In the genomic region with DNA sequence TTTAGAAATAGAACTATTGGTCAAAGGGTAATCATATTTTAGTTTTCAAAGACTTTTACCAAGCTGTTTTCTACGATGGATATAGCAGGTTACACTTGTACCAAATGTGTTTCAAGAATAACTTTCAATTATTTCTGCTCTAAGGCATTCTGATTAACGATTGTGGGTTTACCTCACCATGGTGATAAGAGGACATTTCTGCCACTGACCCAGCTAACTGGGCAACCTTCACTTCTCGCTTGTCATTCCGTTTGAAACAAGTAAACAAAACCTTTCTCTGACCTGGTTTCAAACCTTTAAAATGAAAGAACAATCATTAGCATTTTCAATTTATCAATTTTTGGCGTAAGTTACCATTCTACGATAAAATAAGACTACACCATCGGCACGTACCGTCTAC, we compare ENCODE assay signal across 31 mouse cellular contexts. TPM values are rescaled to one million over a fixed set of nuclear protein-coding genes. Genes with fewer than 3 reads are reported as not detected.
"Had no signal": no experiment of that assay in that cellular context is flagged by ENCODE, and none has a peak within 500 bp of the region (broad histone marks: within the 10 kb centered on the region; RNA-seq: fewer than 3 reads in every experiment).

No protein-coding gene starts in this region.

- H3K9ac ChIP-seq: embryonic facial prominence, embryonic 12.5 days; embryonic facial prominence, embryonic 13.5 days; embryonic facial prominence, embryonic 15.5 days; forebrain, embryonic 12.5 days; forebrain, embryonic 13.5 days; forebrain, embryonic 15.5 days; forebrain, postnatal 0 days had no signal

- DNase-seq: cerebellum, adult 8-10 months; cerebellum, adult 9-10 months; cerebellum, adult 9-11 months; cerebellum, postnatal 10 days; cerebellum, postnatal 14 days; cerebellum, postnatal 25 days; cerebellum, postnatal 36 days; embryo, embryonic 11 days; forebrain, postnatal 0 days; gastrocnemius, adult 2 months; gastrocnemius, postnatal 10 days; gastrocnemius, postnatal 14 days; gastrocnemius, postnatal 25 days; gastrocnemius, postnatal 36 days; heart, adult 11 months; heart, adult 18-20 months; heart, adult 2 months had no signal

- H3K27me3 ChIP-seq: embryonic facial prominence, embryonic 12.5 days; embryonic facial prominence, embryonic 13.5 days; embryonic facial prominence, embryonic 15.5 days; forebrain, embryonic 12.5 days; forebrain, embryonic 13.5 days; forebrain, embryonic 15.5 days had no signal

- H3K4me3 ChIP-seq: embryonic facial prominence, embryonic 10.5 days; embryonic facial prominence, embryonic 12.5 days; embryonic facial prominence, embryonic 13.5 days; embryonic facial prominence, embryonic 15.5 days; erythroblast, embryonic 14.5 days; forebrain, embryonic 10.5 days; forebrain, embryonic 12.5 days; forebrain, embryonic 13.5 days; forebrain, embryonic 15.5 days; gastrocnemius, adult 2 months; heart, adult 2 months had no signal

- H3K9me3 ChIP-seq: embryonic facial prominence, embryonic 10.5 days; embryonic facial prominence, embryonic 12.5 days; embryonic facial prominence, embryonic 13.5 days; embryonic facial prominence, embryonic 15.5 days; forebrain, embryonic 10.5 days; forebrain, embryonic 12.5 days; forebrain, embryonic 13.5 days; forebrain, embryonic 15.5 days had no signal

- H3K27ac ChIP-seq: embryonic facial prominence, embryonic 10.5 days; embryonic facial prominence, embryonic 12.5 days; embryonic facial prominence, embryonic 13.5 days; embryonic facial prominence, embryonic 15.5 days; forebrain, embryonic 10.5 days; forebrain, embryonic 12.5 days; forebrain, embryonic 13.5 days; forebrain, embryonic 15.5 days; gastrocnemius, adult 2 months; heart, adult 2 months had no signal

- ATAC-seq: forebrain, embryonic 13.5 days; forebrain, embryonic 14.5 days; forebrain, embryonic 15.5 days; forebrain, embryonic 16.5 days; forebrain, postnatal 0 days had no signal

- H3K4me1 ChIP-seq: embryonic facial prominence, embryonic 10.5 days; embryonic facial prominence, embryonic 12.5 days; embryonic facial prominence, embryonic 13.5 days; embryonic facial prominence, embryonic 15.5 days; forebrain, embryonic 10.5 days; forebrain, embryonic 12.5 days; forebrain, embryonic 13.5 days; forebrain, embryonic 15.5 days had no signal

- H3K4me2 ChIP-seq: embryonic facial prominence, embryonic 12.5 days; embryonic facial prominence, embryonic 13.5 days; embryonic facial prominence, embryonic 15.5 days; forebrain, embryonic 12.5 days; forebrain, embryonic 13.5 days; forebrain, embryonic 15.5 days had no signal

RNA-seq across cellular contexts. Expression of gene Gjd3, which starts 24.0 kb away (rescaled TPM):
- total RNA-seq: common myeloid progenitor, adult 5-6 weeks; gastrocnemius, adult 18-20 months; gastrocnemius, adult 2 months; gastrocnemius, adult 8-10 months; gastrocnemius, postnatal 10 days; gastrocnemius, postnatal 14 days; gastrocnemius, postnatal 25 days; gastrocnemius, postnatal 36 days had no signal
- polyA plus RNA-seq: embryonic facial prominence, embryonic 10.5 days; erythroblast, embryonic 14.5 days; forebrain, embryonic 13.5 days had no signal
